Mouse (Mus musculus): ENCODE results near the gene Polr2m. TPM values are rescaled to one million over a fixed set of nuclear protein-coding genes. Genes with fewer than 3 reads are reported as not detected.

The Polr2m gene
- polyA plus RNA-seq (2015; fragmentation: Illumina TruSeq; extraction: RNeasy Lipid Tissue Mini Kit (QIAGEN cat#74804); ENCODE audit: low read depth, low replicate concordance) = 214 TPM

GRCm38 (mm10) chr9:71485475-71486094 is at the start of gene Polr2m:
TSS of gene Polr2m (minus strand) at chr9:71485935.

Other genes starting within 250 kb of the Polr2m start
- 0.92 TPM for gene Myzap, start 106.4 kb upstream of the Polr2m start, polyA plus RNA-seq (2015; fragmentation: Illumina TruSeq; extraction: RNeasy Lipid Tissue Mini Kit (QIAGEN cat#74804); ENCODE audit: low read depth, low replicate concordance)